Mouse (Mus musculus) lung, embryonic 14.5 days (tissue): ENCODE data around the gene Rem2. TPM values are rescaled to one million over a fixed set of nuclear protein-coding genes. Genes with fewer than 3 reads are reported as not detected.

Experiments
- ATAC-seq: fragments of 200-750 bp; cut with Nextera tagmentation; 2 replicates; pipeline ENCODE4 v1.8.0; 2017; ENCODE audit warnings: mild to moderate bottlenecking, moderate TSS enrichment, moderate library complexity; ENCODE audit not compliant: insufficient read depth
- DNase-seq: peaks from one replicate; pipeline ENCODE4 v3.0.0-alpha.2; 2015
- H3K27ac ChIP-seq: fragments of 300-500 bp; sonication (generic); 2 replicates; pipeline ENCODE4 v1.5.1; 2014; ENCODE audit warnings: low read depth, mild to moderate bottlenecking, moderate library complexity
- H3K27me3 ChIP-seq: fragments of 300-500 bp; sonication (generic); 2 replicates; pipeline ENCODE4 v1.6.1; 2014; ENCODE audit warnings: low read length, control low read depth; ENCODE audit not compliant: insufficient read depth
- H3K36me3 ChIP-seq: fragments of 300-500 bp; sonication (generic); 2 replicates; pipeline ENCODE4 v1.6.1; 2014; ENCODE audit warnings: control low read depth; ENCODE audit not compliant: insufficient read depth
- H3K4me1 ChIP-seq: fragments of 300-500 bp; sonication (generic); 2 replicates; pipeline ENCODE4 v1.6.1; 2014; ENCODE audit warnings: antibody characterized with exemption, control low read depth; ENCODE audit not compliant: insufficient read depth
- H3K4me2 ChIP-seq: fragments of 300-500 bp; sonication (generic); 2 replicates; pipeline ENCODE4 v1.6.1; 2014; ENCODE audit warnings: mild to moderate bottlenecking
- H3K4me3 ChIP-seq: fragments of 300-500 bp; sonication (generic); 2 replicates; pipeline ENCODE4 v1.5.1; 2014; ENCODE audit warnings: low read depth, low read length
- H3K9ac ChIP-seq: fragments of 300-500 bp; sonication (generic); 2 replicates; pipeline ENCODE4 v1.6.1; 2014
- H3K9me3 ChIP-seq: fragments of 300-500 bp; sonication (generic); 2 replicates; pipeline ENCODE4 v1.6.1; 2016; ENCODE audit warnings: low read depth, low read length, control low read depth
- CTCF ChIP-seq: IDR thresholded peaks from 2 replicates; pipeline ENCODE4 v1.5.1; 2016; ENCODE audit warnings: antibody characterized with exemption, low read depth
- whole genome bisulfite sequencing: fragments of 180-500 bp; shearing (Covaris S2); extraction: QIAGEN DNeasy Blood & Tissue Kit; methylation state at CpG from one replicate; pipeline ENCODE4 v1.1.7; 2014; 5-methylcytosine and 5-hydroxymethylcytosine counted together
- polyA plus RNA-seq: library from polyadenylated mRNA; unstranded; fragments of >200 nt; fragmentation: Nextera tagmentation; extraction: Ambion mirVana; gene quantifications from 2 replicates; pipeline ENCODE4 v1.2.1, GENCODE M21; 2014

Gene Rem2
- polyA plus RNA-seq, 1 experiment from 2014 or later = 8.1 TPM

- no peak for ATAC-seq
- no peak overlapping the region for H3K4me2 ChIP-seq
- H3K36me3 ChIP-seq = no peaks in the 10 kb centered on the region
- H3K4me1 ChIP-seq = no peaks in the 10 kb centered on the region; the same call in 1 of the 2 replicates
- peak; percentile 53 for TF ChIP-seq CTCF
- no peak overlapping the region for H3K4me3 ChIP-seq
- no peak overlapping the region for H3K9ac ChIP-seq
- H3K27ac ChIP-seq = no peak overlapping the region
- WGBS = 24% methylated on average over 6 of the region's 6 CpGs
- no peaks in the 10 kb centered on the region for H3K27me3 ChIP-seq
- peak; percentile 40 for DNase-seq
- no peaks in the 10 kb centered on the region for H3K9me3 ChIP-seq
Observed at GRCm38 (mm10) chr14:54523600-54523999, 47.7 kb downstream of the Rem2 start.

DNA sequence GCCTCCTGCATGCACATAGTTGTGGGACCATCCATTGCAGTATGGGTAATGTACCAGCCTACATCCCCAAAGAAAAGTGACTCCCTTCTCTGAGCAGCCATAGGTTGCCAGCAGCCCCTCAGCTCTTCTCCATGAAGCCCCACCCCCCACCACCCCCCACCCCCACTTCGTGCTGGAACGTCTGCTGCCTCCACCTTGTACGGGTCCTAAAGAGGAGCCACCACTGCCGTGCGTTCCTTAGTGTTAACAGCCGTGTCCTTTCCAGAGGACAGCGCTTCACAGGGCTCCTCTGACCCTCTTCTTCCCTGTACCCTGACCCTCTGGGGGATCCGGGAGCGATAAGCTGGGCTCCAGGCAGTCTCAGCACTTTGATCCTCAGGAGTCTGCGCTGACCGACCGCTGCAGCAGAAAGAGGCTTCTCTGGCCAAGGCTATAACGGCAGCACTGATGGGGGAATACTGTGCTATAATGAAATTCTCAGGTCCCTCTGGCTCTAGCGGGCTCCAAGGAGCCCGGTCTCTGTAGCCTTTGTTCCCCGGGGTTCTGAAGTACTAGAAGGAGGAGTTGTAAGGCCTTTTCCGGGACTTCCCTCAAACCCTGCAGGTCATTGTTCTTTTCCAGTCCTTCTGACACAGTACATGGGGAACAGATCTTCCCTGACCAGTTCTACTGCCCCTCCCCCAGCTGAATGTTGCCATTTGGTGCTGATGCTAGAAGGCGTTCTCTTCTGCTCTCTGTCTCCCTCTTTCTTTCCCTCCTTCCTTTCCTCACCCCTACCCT lies 51.5 kb downstream of the Rem2 start:
- no peaks in the 10 kb centered on the region for H3K36me3 ChIP-seq
- DNase-seq (peak; percentile 70), ATAC-seq (peak; percentile 62)
- peak overlapping the region; percentile 29 for H3K4me3 ChIP-seq
- TF ChIP-seq CTCF = no peak
- H3K27ac ChIP-seq = no peak overlapping the region; the same call in 1 of the 2 replicates
- H3K27me3 ChIP-seq = no peaks in the 10 kb centered on the region
- H3K9ac ChIP-seq = peak overlapping the region; percentile 38
- WGBS = 1% methylated on average over 18 of the region's 18 CpGs
- H3K9me3 ChIP-seq = no peaks in the 10 kb centered on the region
- no peaks in the 10 kb centered on the region; the same call in 1 of the 2 replicates for H3K4me1 ChIP-seq
- peak overlapping the region; percentile 67 for H3K4me2 ChIP-seq

DNA sequence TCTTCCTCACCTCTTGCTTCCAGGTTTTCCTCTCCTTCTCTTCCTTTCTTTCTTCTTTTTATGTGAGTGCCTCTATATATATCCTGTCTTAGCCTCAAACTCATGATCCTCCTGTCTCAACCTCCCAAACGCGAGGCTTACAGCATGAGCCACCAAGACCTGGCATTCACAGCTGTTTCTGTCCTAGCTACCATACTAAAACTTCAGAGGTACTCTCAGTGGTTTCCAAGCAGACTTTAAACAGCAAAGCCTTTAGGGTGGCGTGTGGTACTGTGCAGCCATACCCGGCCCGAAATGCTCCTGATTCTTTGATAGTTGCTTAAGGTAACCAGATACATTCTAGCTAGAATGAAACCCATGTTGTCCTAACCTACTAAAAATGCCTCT lies 52.1 kb downstream of the Rem2 start:
- H3K4me3 ChIP-seq = no peak overlapping the region
- H3K4me1 ChIP-seq = no peaks in the 10 kb centered on the region; the same call in 1 of the 2 replicates
- peak overlapping the region; percentile 38; the same call in 1 of the 2 replicates for H3K9ac ChIP-seq
- H3K9me3 ChIP-seq = no peaks in the 10 kb centered on the region
- H3K4me2 ChIP-seq = peak overlapping the region; percentile 67
- DNase-seq = no peak
- 22% methylated on average over 5 of the region's 5 CpGs for WGBS
- no peaks in the 10 kb centered on the region for H3K27me3 ChIP-seq
- ATAC-seq = peak; percentile 45; the same call in 1 of the 2 replicates
- H3K36me3 ChIP-seq = no peaks in the 10 kb centered on the region
- H3K27ac ChIP-seq = no peak overlapping the region
- no peak for TF ChIP-seq CTCF

DNA sequence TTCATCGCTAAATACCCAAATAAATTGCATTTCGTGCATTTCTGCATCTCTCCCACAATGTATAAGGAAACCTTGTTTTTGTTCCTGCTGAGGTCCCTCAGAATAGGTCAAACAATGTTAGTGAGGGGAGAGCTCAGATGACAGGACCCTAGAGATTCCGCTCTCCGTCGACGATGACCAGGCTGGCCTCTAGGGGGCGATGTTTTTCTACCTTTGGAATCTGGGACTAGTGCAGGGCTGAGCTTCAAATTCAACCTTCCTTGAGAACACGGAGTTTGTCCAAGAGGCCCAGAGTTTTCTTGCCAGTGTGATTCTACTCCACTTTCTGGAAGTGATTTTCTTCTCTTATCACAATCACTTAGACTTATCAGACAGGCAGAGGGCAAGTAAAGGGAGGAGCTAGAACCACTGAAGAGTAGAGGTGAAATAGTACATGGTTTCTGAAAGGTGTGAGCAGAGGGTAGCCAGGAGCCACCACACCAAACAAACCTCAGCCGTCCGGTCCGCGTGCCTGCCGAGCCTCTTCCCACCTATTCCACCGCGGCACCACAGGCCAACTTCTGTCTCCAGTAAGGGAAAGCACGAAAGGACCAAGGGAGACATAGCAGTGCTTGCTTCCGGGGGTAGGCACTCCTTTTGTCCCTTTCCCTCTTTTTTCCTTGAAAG lies 52.7 kb downstream of the Rem2 start:
- no peaks in the 10 kb centered on the region for H3K9me3 ChIP-seq
- DNase-seq (peak; percentile 95), ATAC-seq (peak; percentile 83)
- no peak overlapping the region for H3K9ac ChIP-seq
- H3K4me2 ChIP-seq = 0 out of 2 replicates have a peak overlapping the region, but pooled peaks have one; percentile 3
- no peaks in the 10 kb centered on the region for H3K27me3 ChIP-seq
- H3K27ac ChIP-seq = no peak overlapping the region
- WGBS = 11% methylated on average over 17 of the region's 17 CpGs
- H3K4me3 ChIP-seq = no peak overlapping the region
- TF ChIP-seq CTCF = peak; percentile 88
- no peaks in the 10 kb centered on the region; the same call in 1 of the 2 replicates for H3K4me1 ChIP-seq
- H3K36me3 ChIP-seq = no peaks in the 10 kb centered on the region

Other genes starting within 250 kb of the Rem2 start
- gene Dad1, start 222.0 kb upstream of the Rem2 start, polyA plus RNA-seq = 382 and 393 TPM in 2 replicates
- 42.1 and 49.1 TPM in 2 replicates for gene Abhd4, start 221.9 kb upstream of the Rem2 start, polyA plus RNA-seq
- gene Olfr49, start 191.2 kb upstream of the Rem2 start, polyA plus RNA-seq = not detected in 2 replicates
- 51.2 and 53.5 TPM in 2 replicates for gene Oxa1l, start 115.3 kb upstream of the Rem2 start, polyA plus RNA-seq
- 7.4 and 7.6 TPM in 2 replicates for gene Slc7a7, start 58.3 kb upstream of the Rem2 start, polyA plus RNA-seq
- gene Mrpl52, start 49.2 kb upstream of the Rem2 start, polyA plus RNA-seq = 274 and 280 TPM in 2 replicates
- 182 and 187 TPM in 2 replicates for gene Mmp14, start 44.5 kb upstream of the Rem2 start, polyA plus RNA-seq
- 46.1 and 46.2 TPM in 2 replicates for gene Lrp10, start 12.0 kb upstream of the Rem2 start, polyA plus RNA-seq
- gene Prmt5, start 41.4 kb downstream of the Rem2 start, polyA plus RNA-seq = 88.2 and 96.5 TPM in 2 replicates
- gene Haus4, start 78.5 kb downstream of the Rem2 start, polyA plus RNA-seq = 53.0 and 60.3 TPM in 2 replicates
- gene Ajuba, start 101.5 kb downstream of the Rem2 start, polyA plus RNA-seq = 37.8 and 43.6 TPM in 2 replicates
- 8.3 and 9.4 TPM in 2 replicates for gene 4931414P19Rik, start 129.9 kb downstream of the Rem2 start, polyA plus RNA-seq
- gene Psmb5, start 141.9 kb downstream of the Rem2 start, polyA plus RNA-seq = 374 and 393 TPM in 2 replicates
- gene Psmb11, start 145.3 kb downstream of the Rem2 start, polyA plus RNA-seq = not detected in 2 replicates
- not detected in 2 replicates for gene Gm17606, start 164.9 kb downstream of the Rem2 start, polyA plus RNA-seq
- gene Cdh24, start 165.3 kb downstream of the Rem2 start, polyA plus RNA-seq = 5.2 and 5.4 TPM in 2 replicates
- gene 1700123O20Rik, start 210.1 kb downstream of the Rem2 start, polyA plus RNA-seq = 77.4 and 83.2 TPM in 2 replicates
- 120 and 122 TPM in 2 replicates for gene Acin1, start 210.8 kb downstream of the Rem2 start, polyA plus RNA-seq
- gene Gm29776, start 222.7 kb downstream of the Rem2 start, polyA plus RNA-seq = 0.12 and 0.15 TPM in 2 replicates
- gene Cebpe, start 236.1 kb downstream of the Rem2 start, polyA plus RNA-seq = not detected in 2 replicates